Mouse (Mus musculus) left cerebral cortex, adult 8-10 months (tissue): Measurements from ENCODE around the gene Apobec4. TPM values are rescaled to one million over a fixed set of nuclear protein-coding genes. Genes with fewer than 3 reads are reported as not detected.
"Not testable (repeated sequence)": the region's sequence is repeated elsewhere in the genome, so short reads cannot be mapped to it uniquely, and the experiment has no call there.

Source experiments
- DNase-seq, 2 experiments: peaks; one replicate each; pipeline ENCODE4 v3.0.0; 2022; ENCODE audit warnings: low spot score in 2 of 2
- total RNA-seq, 4 experiments: library from RNA; stranded (reverse); gene quantifications; 2 replicates each; pipeline ENCODE4 v1.2.4; 2022

The Apobec4 gene
- total RNA-seq, 4 experiments from 2014 or later = not detected

DNA sequence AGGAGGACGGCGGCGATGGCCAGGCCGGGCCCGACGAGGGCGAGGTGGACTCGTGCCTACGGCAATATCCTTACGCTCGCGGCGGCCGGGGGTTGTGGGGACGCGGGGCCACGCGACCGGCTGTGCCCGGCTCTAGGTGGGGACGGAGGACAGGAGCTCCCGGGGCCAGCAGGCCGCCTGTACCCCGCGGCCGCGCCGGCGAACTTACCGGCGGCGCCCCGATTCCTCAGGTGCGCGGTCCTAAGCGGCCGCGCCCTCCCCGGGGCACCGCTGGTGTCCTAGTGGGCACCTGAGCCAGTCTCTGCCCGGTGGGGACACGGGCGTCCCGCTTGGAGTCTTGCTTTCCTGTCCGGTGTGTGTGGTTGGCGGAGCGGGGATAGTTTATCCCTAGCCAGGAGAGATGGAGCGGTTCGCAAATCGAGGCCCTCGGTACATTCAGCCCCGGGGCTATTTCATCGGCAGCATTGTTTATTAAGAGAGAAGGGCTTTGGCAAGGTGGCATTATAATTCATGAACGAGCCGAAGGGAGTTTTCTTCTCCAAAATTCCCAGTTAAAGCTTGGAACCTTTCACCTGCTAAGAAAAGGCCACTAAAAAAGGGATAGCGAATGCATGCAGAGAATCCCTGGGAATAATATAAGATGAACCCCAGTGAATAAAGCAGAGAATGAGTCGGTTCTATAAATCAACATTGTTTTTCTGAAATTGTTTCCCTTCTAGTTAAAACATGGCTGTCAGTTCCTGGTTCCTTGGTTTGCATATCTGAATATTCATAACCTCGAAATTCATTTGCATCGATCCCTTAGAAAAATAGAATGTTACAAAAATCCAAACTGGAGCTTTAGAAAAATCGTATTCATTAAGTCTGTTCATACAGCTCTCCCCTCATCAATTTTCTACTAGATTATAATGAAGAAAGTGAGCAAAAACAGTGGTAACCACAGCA, 16.7 kb downstream of the Apobec4 start:
- peak in 1 of 2 experiments; percentile 27 for DNase-seq

DNA sequence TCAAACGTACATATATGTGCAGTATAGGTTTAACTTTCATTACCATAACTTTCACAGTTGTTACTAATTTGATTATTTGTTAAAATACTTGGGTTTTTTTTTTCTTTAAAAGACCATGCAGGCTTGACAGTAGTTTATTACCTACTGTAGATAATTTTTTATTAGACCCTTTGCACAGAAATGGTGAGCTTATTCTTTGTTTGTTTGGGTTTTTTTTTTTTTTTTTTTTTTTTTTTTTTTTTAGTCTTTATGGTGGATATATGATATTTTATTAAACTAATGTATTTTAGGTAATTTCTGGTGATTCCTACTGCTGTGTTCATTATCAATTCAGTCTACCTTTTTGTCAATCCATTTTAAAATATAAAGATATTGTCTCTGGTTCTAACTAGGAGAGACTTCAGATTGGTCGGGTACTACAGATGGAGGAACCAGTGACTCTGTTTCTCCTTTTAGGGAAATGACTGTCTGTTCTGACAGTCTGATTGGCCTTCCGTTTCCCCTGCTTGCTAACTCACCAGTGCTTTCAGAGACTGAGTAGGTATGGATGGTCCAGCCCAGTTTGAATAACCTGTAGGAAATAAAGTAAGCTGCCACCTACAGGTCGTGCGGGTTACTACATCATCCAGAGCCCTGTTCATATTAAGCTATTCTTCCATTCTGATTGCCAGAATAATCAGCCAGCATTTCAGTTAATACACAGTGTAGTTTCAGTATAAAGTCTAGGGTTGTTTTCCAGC, 17.6 kb downstream of the Apobec4 start:
- peak; percentile 63 to 79 for DNase-seq

DNA sequence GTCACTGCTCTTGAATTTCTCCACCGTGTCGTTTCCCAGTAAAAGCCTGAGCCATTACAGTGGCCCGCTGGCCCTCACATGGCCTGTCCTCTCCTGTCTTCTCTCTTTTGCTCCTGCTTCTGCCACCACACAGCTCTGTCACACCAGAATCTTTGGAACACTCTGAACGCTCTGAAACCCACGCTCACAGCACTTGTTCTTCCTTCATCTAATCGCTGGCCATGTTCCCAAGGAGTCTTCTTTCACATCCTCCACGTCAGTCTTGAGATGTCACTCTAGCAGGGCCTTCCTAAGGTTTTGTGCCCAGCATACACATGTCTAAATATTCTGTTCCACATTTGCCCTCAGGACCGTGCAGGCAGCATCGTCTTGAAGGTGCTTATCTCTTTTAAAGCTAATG, 20.7 kb downstream of the Apobec4 start:
- DNase-seq = no peak

DNA sequence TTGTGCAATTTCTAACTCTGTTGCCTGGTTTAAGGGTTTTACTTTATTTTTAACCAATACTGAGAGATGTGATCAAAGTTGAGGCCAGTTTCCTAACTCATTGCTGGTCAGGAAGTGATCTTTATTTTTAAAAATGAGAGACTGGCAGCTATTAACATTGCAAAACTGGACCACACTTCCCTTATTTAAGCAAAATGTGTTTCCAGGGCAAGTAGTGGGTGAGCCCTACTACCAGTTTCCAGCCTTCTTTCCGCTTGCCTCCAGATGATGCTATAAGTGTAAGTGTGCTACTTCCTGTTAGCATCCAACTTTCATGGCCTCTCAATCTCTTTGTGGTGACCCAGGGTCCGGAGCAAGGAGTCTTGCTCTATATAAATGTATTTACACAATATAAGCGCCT, 24.2 kb downstream of the Apobec4 start:
- not testable (repeated sequence) for DNase-seq

DNA sequence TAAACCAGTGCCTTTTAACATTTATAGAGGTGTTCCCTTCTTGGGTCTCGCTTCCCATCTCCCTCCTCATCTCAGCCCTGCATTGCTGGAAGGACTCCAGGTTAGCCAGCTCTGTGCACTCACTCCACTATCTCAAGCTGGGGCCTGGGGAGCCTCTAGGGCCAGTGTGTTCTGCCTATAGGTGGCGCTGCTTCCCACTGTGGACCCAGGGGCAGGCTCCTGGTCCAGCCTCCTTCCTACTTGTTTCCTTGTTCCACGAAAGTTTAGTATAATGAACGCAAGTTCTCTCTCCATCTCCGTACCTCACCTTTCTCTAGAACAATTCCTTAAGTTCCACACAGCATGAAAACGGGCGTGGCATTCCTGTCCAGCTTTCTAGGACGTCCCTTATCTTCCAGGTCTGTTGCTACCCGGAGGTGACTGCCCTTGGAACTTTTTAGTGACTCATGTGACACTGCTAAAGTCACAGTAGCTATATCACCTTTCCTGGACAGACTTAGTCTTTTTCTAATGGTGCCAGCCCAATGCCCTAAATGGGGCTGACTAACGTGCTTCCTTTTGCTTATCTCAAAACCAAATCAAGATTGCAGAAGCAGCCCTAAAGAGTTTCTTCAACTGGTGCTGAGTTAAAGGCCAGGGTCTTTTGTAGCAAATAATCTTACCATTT, 28.9 kb downstream of the Apobec4 start:
- peak; percentile 36 to 37 for DNase-seq

DNA sequence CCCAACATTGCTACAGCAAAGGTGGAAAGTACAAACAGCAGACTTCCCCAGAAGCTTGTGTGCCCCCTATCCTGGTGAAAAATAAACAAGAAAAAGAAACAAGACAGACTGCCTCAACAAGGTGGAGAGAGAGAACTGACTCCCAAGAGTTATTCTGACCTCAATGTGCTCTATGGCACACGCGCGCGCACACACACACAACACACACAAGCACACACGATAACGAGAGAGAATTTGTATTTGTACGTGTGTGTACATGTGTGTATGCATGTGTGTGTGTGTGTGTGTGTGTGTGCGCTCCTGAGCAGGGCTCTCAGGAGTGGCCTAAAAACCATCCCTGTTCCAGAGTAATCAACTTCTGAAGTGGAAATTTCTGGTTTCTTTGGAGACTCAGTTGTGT, 34.3 kb downstream of the Apobec4 start:
- DNase-seq = no peak

DNA sequence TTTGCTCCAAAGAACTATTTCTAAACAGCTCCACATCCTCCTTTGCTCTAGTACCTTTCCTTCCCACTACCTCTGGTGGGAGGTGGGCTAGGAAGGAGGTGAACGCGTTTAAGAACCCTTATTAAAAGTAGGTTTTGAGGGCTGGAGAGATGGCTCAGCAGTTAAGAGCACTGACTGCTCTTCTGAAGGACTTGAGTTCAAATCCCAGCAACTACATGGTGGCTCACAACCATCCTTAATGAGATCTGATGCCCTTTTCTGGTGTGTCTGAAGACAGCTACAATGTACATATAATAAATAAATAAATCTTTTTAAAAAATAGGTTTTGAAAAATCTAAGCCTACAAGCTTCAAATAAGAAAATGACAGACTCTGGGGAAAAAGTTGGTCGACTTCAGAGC, 35.1 kb downstream of the Apobec4 start:
- DNase-seq = not testable (repeated sequence)

DNA sequence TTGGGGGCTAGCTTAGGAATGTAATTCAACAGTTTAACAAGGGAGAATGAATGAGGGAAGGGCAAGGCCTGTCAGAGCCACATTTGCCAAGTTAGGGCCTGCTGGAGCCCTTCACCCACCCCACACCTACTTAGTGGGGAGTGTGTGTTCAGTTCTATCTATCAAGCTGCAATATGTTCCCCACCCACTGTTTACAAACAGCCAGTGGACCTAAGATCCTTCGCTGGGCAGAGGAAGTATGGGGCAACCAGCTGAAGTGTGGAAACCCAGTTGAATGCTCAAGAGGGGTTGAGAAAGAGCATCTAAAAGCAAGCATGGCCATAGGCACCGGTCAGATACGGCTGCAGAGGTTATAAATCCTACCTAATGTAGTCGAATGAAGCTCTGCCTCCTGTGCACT, 36.6 kb downstream of the Apobec4 start:
- no peak for DNase-seq

DNA sequence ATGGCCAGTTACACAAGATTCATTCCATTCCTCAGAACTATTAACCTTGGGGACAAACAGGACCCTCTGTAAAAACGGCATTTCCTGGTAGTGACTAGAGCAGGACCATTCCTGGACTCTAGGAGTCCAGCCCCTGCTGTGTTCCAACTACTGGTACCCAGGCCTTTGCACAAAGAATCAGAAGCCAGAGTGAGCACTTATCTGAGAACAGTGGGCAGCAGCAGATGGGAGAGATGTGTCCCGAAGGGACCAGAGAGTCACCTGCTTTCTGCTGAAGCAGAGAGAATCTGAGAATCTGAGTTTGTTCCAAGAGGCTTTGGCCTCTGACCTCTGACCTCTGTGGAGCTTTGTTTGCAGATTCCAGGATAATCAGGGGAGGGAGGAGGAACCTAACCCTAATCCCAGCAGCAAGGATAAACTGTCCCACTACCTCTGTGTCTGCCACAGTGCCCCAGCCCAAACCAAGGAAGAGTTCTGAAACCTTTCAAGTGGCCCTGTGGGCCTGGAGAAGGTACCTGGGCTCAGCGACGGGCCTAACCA, 37.8 kb downstream of the Apobec4 start:
- no peak for DNase-seq

DNA sequence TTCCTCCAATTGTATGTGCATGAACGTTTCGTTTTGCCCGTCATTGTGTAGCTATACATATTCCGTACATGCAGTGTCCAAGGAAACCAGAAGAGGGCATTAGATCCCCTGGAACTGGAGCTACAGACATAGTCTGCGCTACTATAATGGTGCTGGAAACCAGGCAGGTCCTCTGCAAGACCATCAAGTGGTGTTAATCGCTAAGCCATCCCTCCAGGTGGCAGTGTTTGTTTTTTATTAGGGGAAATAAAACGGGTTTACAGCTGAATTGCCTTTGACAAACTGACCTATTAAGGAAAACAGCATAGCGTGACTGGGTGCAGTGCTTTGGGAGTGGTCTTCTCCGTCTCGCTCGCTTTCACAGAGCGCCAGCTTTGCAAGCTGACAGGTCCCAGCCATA, 39.9 kb downstream of the Apobec4 start:
- DNase-seq = no peak

DNA sequence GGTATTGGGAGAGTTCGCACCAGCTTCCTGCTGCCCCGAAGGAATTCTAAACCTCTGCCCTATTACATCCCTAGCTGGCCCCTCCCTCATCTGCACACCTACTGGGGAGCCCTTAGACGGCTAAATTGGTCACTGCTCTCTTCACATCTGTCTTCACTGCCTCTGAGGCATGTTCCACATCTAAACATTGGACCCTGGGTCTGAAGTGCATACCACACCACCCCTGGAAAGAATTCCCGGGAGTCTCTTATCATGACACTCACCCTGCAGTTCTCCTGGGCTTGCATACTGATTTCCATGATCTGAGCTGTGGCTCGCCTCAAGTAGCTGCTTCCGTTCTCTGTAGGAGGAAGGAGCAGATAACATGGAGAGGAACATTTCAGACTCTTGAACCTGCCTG, 40.5 kb downstream of the Apobec4 start:
- DNase-seq = no peak

DNA sequence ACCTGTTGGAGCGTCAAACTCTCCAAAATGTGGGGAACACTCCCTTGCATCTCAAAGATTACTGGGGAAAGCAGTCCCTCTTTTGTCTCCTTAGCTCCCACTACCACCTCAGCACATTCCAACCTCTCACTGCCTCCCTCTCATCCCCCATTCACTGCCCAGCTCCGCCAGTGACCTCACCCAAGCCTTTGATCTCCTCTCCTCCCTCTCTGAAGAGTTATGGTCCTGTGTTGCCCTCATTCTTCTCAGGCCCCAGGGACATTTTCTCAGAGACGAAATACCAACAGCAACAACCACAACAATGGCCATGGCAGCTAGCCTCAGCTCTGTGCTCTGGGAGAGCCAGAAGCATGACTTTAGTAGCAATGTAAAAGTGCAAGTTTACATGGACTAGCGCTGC, 40.9 kb downstream of the Apobec4 start:
- no peak for DNase-seq

DNA sequence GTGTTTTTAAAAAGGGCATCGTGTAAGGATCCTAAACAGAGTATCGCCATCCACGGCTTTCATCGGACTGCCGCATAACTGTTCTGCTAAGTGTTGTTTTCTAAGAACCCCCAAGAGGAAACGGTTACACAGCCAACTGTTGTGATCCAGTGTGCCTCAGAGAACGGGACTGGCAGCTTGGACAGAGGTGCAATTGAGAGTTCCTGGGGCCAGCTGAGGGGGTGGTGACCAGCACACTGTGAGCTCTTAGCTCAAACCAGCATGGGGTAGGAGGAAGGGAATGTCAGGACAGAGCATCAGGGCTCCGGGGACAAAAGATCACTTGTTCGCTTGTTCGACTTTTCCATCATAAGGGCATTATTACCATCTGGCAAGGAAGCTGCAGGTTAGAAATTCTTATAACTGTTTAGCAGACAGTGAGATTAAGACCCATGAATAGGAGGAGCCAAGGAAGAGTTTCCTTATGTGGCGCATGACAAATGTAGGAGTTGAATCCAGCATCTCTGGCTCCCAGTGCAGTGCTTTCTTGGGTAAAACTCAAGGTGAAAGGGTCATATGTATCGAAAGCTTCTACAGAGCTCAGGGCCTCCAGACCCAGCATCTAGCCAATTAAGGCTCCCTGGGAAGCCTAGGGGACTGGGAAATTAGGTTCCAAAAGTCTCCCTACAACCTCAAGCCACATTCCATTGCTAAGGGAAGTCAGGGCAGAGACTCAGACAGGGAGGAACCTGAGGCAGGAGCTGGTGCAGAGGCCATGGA, 42.6 kb downstream of the Apobec4 start:
- peak in 1 of 2 experiments; percentile 61 for DNase-seq

DNA sequence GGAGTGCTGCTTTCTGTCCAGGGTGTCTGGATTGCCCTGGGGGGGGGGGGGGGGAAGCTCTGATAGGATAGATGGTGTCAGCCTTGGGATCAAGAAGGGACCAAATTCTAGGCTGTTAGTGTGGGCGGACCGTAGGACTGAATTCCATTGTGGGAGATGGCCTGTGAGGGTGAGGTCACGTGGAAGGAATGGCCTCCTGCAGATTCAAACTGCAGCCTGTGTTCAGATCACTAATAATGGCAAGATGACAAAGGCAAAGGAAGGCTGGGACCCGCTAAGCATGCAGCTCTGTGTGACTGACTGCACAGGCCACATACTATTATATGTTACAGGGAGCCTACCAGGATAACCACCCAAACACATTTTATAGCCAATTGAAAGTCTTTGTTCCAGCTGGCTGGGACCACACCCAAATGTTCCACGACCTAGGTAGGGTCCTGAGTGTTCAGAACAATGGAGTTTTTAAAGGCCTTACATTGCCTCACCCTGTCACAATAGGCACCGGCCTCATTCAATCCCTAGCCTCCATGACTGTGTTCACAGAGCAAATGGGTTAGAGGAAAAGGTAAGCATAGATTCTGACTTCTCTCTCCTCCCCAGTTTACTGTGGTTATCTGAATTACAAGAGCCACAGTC, 43.3 kb downstream of the Apobec4 start:
- DNase-seq = no peak

DNA sequence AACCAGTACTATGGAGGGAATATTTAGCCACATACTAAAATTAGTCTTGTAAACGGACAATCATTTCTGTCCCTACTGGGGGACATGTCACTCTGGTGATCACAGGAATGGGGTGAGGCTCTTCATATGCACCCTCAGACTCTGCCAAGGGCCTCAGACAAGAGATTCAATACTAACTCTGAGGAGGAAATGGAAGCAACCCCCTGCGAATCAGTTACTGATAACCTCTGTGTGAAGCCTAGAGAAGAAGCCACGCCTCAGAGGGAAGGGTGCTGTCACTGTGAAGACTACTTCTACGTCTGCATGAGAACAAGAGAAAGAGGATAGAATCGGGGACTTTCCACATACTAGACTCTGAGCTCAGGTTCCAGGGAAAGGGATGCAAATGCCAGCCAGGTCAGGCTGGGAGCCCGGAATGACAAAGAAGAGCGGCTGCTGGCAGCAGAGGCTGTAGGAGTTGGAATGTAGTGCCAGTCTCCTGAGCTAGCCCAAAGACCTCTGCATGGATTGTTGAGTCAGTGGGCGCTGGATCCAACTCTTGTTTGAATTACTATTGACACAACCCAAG, 45.4 kb downstream of the Apobec4 start:
- DNase-seq = no peak

DNA sequence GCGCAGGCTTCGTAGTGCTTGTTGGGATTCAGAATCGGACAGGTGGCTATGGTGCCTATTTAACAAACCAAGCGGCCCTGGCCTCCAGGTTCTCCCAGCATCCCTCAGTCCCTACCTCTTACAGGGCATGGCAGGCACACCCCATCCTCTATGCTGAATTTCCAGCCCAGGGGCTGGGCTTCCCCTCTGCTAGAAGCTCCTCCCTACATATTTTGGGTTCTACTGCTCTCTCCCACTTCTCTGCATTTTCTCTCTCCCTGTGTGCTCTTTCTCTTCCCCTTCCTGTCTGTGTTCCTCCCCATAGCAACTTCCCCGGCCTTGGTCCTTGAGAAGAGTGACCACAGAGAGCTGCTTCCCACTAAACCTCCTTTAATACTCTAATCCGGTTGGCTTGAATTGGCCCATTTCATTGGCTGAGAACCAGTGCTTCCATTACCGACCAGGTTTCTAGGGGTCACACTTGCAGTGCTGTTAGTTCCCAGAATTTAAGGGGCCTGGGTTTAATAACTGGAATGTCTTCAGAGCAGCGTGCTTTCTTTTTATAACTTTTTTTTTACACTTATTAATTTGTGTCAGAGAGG, 46.4 kb downstream of the Apobec4 start:
- no peak for DNase-seq

DNA sequence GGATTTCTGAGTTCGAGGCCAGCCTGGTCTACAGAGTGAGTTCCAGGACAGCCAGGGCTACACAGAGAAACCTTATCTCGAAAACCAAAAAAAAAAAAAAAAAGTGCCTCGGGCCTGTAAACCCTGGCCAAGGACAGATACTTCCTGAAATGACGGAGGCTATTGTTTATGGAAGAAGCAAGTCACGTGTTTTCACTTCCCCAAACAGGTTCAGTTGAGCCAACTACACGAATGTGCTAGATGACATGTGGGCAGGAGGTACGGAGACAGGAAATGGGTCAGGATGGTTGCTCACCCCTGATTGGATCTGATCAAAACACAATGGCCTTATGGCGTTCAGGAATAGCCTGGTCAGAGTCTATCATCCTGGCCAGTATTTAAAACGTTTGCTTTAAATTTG, 47.8 kb downstream of the Apobec4 start:
- no peak for DNase-seq

DNA sequence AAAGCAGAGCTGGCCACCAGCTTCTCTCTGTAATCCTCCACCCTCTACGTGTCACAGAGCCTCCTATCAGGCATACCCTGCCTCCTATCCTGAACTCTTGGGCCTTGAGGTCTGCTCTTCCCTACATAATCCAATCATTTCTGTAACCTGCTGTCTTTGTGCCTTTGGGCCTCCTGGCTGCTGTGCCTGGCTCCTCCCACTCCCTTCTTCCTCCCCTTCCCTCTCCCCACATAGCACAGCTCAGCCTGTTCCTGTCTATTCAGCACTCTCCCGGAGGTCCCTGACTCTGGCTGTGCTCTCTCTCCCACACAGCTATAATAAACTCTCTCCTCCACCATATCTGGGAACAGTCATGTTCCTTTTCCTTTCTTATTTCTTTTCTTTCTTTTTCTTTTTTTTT, 49.5 kb downstream of the Apobec4 start, which contains the start of gene Ncf2:
Gene Ncf2, plus strand, starts transcription at position 298 of the 400 bp plus-strand sequence.
- DNase-seq = no peak

DNA sequence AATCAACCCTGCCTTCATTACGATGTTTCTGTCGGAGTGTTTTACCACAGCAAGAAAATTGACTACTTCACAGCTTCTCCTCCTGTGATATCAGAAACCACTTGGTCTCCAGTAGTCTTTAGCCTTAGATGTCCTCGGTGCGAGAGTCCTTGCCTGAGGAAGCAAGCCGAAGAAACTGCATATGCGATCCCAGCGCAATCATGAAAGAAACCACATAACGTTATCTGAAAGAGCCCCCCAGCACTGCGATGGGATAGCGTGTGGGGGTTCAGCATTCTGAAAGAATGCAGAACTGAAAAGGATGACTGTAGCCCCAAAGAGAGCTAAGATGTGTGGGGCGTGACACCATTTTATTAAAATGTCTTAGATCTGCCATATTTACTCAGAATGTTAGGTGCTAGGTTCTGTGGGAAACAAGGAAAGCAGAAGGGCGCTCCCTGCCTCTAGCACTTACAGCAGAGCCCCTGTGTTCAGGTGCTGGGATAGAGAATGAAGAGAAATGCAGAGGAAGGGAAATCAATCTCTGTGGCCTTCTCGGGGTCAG, 50.4 kb downstream of the Apobec4 start:
- no peak for DNase-seq
